ENCODE assay signal across 14 mouse cellular contexts in genomic region chr2:179371553-179371952, GRCm38 (mm10).
DNase-seq lines count a peak whose midpoint lies in the region; ATAC-seq and TF ChIP-seq lines count a peak whose summit lies in the region.
"Had no signal": no experiment of that assay in that cellular context is flagged by ENCODE, and none has a peak within 500 bp of the region (broad histone marks: within the 10 kb centered on the region; RNA-seq: fewer than 3 reads in every experiment).

No protein-coding gene starts in this region.

- intact Hi-C loops in heart, adult 2 months (cut with DNase I) = no loop called here

- H3K27ac ChIP-seq in heart, adult 2 months = no peak overlapping the region
- H3K27ac ChIP-seq: heart, embryonic 15.5 days; intestine, embryonic 15.5 days; liver, embryonic 13.5 days had no signal

- ATAC-seq in frontal cortex, adult (ENCODE audit: low TSS enrichment) = peak; percentile 85
- ATAC-seq: intestine, embryonic 15.5 days; lung, postnatal 0 days had no signal

- no peak for DNase-seq in frontal cortex, postnatal 25 days (ENCODE audit: low spot score in 2 of 2)
- DNase-seq in right cerebral cortex, adult 18-20 months = peak; percentile 24
- DNase-seq in right cerebral cortex, postnatal 4 days = no peak
- DNase-seq in layer of hippocampus, adult 8-10 months (ENCODE audit: low spot score in 2 of 2) = peak; percentile 13 to 17
- DNase-seq in lung, adult 18-20 months = no peak
- DNase-seq in heart, adult 2 months = no peak
- DNase-seq: cerebellum, adult 11-12 months; kidney, postnatal 10 days; liver, embryonic 13.5 days; thymus, adult 18-20 months had no signal

- TF ChIP-seq POLR2A in heart, adult 2 months (IDR thresholded peaks at IDR 0.05; ENCODE audit: insufficient read depth, low read depth, low read length) = no peak

- H3K36me3 ChIP-seq in heart, adult 2 months (ENCODE audit: control insufficient read depth, insufficient read depth, low read length) = no peaks in the 10 kb centered on the region
- H3K36me3 ChIP-seq: heart, embryonic 15.5 days; intestine, embryonic 15.5 days; liver, embryonic 13.5 days had no signal

- no peak for TF ChIP-seq CTCF in heart, adult 2 months (IDR thresholded peaks at IDR 0.05)

- no peaks in the 10 kb centered on the region for H3K79me2 ChIP-seq in heart, adult 2 months (replicated peaks; ENCODE audit: control insufficient read depth, insufficient read depth, low read length)

- H3K4me3 ChIP-seq in heart, adult 2 months = no peak overlapping the region
- H3K4me3 ChIP-seq: heart, embryonic 15.5 days; intestine, embryonic 15.5 days; liver, embryonic 13.5 days had no signal

- H3K4me1 ChIP-seq in heart, adult 2 months (ENCODE audit: control insufficient read depth, insufficient read depth, low read length) = no peaks in the 10 kb centered on the region
- H3K4me1 ChIP-seq: heart, embryonic 15.5 days; intestine, embryonic 15.5 days; liver, embryonic 13.5 days had no signal

- 59% methylated on average over 7 of the region's 7 CpGs for WGBS in heart, adult 2 months

- TF ChIP-seq EP300 in heart, adult 2 months (IDR thresholded peaks at IDR 0.05; ENCODE audit: insufficient read depth, low read depth, low read length) = no peak

- H3K9ac ChIP-seq in heart, adult 2 months (ENCODE audit: low read depth, low read length) = no peak overlapping the region
- H3K9ac ChIP-seq: heart, embryonic 15.5 days; intestine, embryonic 15.5 days; liver, embryonic 13.5 days had no signal

- H3K27me3 ChIP-seq in heart, adult 2 months (ENCODE audit: control insufficient read depth, insufficient read depth, low read length) = no peaks in the 10 kb centered on the region
- H3K27me3 ChIP-seq: heart, embryonic 15.5 days; intestine, embryonic 15.5 days; liver, embryonic 13.5 days had no signal

Comparison
In these comparisons a context has a peak if more than half of its experiments do, and no peak if none do; other contexts are left out.
1. DNase-seq: peak in right cerebral cortex, adult 18-20 months (single experiment) and layer of hippocampus, adult 8-10 months (2 of 2); none in frontal cortex, postnatal 25 days (0 of 2), right cerebral cortex, postnatal 4 days (single experiment), lung, adult 18-20 months (0 of 2) and heart, adult 2 months (0 of 2).